Mouse (Mus musculus) forebrain, embryonic 12.5 days (tissue): Measurements from ENCODE around the gene Sesn1. TPM values are rescaled to one million over a fixed set of nuclear protein-coding genes. Genes with fewer than 3 reads are reported as not detected.
"Not testable (repeated sequence)": the region's sequence is repeated elsewhere in the genome, so short reads cannot be mapped to it uniquely, and the experiment has no call there.

ENCODE experiments used
- ATAC-seq: fragments of 200-750 bp; cut with Nextera tagmentation; 2 replicates; pipeline ENCODE4 v1.8.0; 2017; ENCODE audit warnings: moderate TSS enrichment; ENCODE audit not compliant: low FRiP score
- H3K27ac ChIP-seq: fragments of 300-500 bp; sonication (generic); 2 replicates; pipeline ENCODE4 v1.5.1; 2016; ENCODE audit warnings: mild to moderate bottlenecking
- H3K27me3 ChIP-seq: fragments of 300-500 bp; sonication (generic); 2 replicates; pipeline ENCODE4 v1.6.1; 2016; ENCODE audit warnings: mild to moderate bottlenecking
- H3K36me3 ChIP-seq: fragments of 300-500 bp; sonication (generic); replicated peaks from 2 replicates; pipeline ENCODE4 v1.6.1; 2016; ENCODE audit warnings: mild to moderate bottlenecking
- H3K4me1 ChIP-seq: fragments of 300-500 bp; sonication (generic); 2 replicates; pipeline ENCODE4 v1.6.1; 2016
- H3K4me2 ChIP-seq: fragments of 300-500 bp; sonication (generic); 2 replicates; pipeline ENCODE4 v1.6.1; 2016; ENCODE audit warnings: mild to moderate bottlenecking, moderate library complexity
- H3K4me3 ChIP-seq: fragments of 300-500 bp; sonication (generic); replicated peaks from 2 replicates; pipeline ENCODE4 v1.5.1; 2016; ENCODE audit warnings: mild to moderate bottlenecking
- H3K9ac ChIP-seq: fragments of 300-500 bp; sonication (generic); 2 replicates; pipeline ENCODE4 v1.6.1; 2016; ENCODE audit warnings: mild to moderate bottlenecking
- H3K9me3 ChIP-seq: fragments of 300-500 bp; sonication (generic); 2 replicates; pipeline ENCODE4 v1.6.1; 2016
- WGBS: fragments of 180-500 bp; shearing (Covaris S2); methylation state at CpG from one replicate; pipeline ENCODE4 v1.1.7; 2016; 5-methylcytosine and 5-hydroxymethylcytosine counted together
- polyA plus RNA-seq: library from polyadenylated mRNA; unstranded; fragments of >200 nt; fragmentation: Nextera tagmentation; extraction: Ambion mirVana; gene quantifications from 2 replicates; pipeline ENCODE4 v1.2.1, GENCODE M21; 2016

Sesn1 gene
- polyA plus RNA-seq, 1 experiment from 2014 or later, result 34.0 TPM

GRCm38 (mm10) chr10:41810564-41811455 lies 1.1 kb downstream of the Sesn1 start:
- peak overlapping the region; percentile 74 for H3K9ac ChIP-seq
- under 1% methylated on average over 36 of the region's 36 CpGs for WGBS
- no peak for ATAC-seq
- no peaks in the 10 kb centered on the region for H3K36me3 ChIP-seq
- peak overlapping the region; percentile 95 for H3K27ac ChIP-seq
- peak overlapping the region; percentile 64 for H3K4me2 ChIP-seq
- no peaks in the 10 kb centered on the region for H3K27me3 ChIP-seq
- peak overlapping the region; percentile 75 for H3K4me3 ChIP-seq
- H3K4me1 ChIP-seq, result peaks cover 37% of the 10 kb centered on the region
- H3K9me3 ChIP-seq, result no peaks in the 10 kb centered on the region

DNA sequence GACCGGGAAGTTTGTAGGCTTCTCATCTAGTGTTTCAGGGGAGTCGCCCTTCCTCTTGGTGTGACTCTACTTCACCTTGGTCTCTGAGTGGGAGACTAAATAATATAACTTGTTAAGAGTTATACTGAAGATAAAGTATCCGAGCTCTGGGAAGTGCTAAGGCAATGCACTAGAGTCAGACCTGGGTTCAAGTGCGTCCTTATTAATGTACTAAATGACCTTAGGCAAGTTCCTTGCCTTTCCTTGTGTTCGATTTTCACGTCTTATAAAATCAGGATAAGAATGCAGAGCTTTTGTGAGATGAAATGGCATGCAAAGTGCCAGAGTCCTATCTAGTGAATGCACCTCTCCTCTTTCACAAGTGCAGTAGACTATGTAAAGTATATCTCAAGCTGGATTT lies 2.8 kb downstream of the Sesn1 start:
- Histone ChIP-seq H3K27me3 (no peaks in the 10 kb centered on the region), H3K4me1 (peaks cover 37% of the 10 kb centered on the region), H3K36me3 (no peaks in the 10 kb centered on the region), H3K9ac (0 out of 2 replicates have a peak overlapping the region, but pooled peaks have one; percentile 33), H3K9me3 (no peaks in the 10 kb centered on the region), H3K27ac (no peak overlapping the region), H3K4me3 (peak overlapping the region; percentile 21), H3K4me2 (peak overlapping the region; percentile 64)
- no peak for ATAC-seq
- 80% methylated on average over 6 of the region's 6 CpGs for WGBS

DNA sequence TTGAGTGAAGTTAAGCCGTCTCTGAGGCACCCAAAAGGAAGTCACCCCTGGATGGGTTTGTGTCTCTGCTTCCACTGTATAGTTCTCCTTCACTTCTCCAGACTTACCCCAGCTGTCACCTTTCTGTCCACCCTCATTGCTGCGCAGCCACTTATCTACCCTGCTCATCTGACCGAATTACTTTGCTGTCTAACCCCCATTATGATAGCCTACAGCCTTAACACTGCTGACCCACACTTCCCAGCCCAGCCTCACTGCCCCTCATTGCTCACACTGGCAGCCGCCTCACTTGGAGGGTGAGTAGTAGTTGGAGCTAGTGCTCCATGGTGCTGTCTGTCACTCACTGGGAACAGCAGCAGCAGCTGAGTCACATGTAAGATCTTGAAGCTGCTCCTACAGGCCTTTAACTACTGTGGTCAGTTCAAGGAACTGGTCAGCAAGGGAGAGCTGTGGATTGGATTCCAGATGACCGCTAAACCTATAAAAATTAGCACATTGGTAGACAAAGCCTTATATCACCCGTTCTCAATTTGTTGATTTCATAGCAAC lies 4.6 kb downstream of the Sesn1 start:
- H3K9ac ChIP-seq, result no peak overlapping the region

GRCm38 (mm10) chr10:41816516-41816915 lies 6.8 kb downstream of the Sesn1 start:
- no peak overlapping the region for H3K4me3 ChIP-seq
- H3K4me1 ChIP-seq, result peaks cover 30% of the 10 kb centered on the region
- H3K27me3 ChIP-seq, result no peaks in the 10 kb centered on the region
- no peaks in the 10 kb centered on the region for H3K36me3 ChIP-seq
- WGBS, result 85% methylated on average over 5 of the region's 5 CpGs
- no peak overlapping the region for H3K9ac ChIP-seq
- no peaks in the 10 kb centered on the region for H3K9me3 ChIP-seq
- no peak for ATAC-seq
- H3K27ac ChIP-seq, result no peak overlapping the region
- H3K4me2 ChIP-seq, result no peak overlapping the region

More for the DNA sequence above, 4.6 kb downstream of the Sesn1 start:
- no peak for ATAC-seq
- Histone ChIP-seq H3K36me3 (no peaks in the 10 kb centered on the region), H3K27ac (no peak overlapping the region), H3K4me2 (no peak overlapping the region), H3K4me3 (no peak overlapping the region), H3K27me3 (no peaks in the 10 kb centered on the region), H3K4me1 (peaks cover 34% of the 10 kb centered on the region), H3K9me3 (no peaks in the 10 kb centered on the region)
- 90% methylated on average over 6 of the region's 6 CpGs for WGBS

DNA sequence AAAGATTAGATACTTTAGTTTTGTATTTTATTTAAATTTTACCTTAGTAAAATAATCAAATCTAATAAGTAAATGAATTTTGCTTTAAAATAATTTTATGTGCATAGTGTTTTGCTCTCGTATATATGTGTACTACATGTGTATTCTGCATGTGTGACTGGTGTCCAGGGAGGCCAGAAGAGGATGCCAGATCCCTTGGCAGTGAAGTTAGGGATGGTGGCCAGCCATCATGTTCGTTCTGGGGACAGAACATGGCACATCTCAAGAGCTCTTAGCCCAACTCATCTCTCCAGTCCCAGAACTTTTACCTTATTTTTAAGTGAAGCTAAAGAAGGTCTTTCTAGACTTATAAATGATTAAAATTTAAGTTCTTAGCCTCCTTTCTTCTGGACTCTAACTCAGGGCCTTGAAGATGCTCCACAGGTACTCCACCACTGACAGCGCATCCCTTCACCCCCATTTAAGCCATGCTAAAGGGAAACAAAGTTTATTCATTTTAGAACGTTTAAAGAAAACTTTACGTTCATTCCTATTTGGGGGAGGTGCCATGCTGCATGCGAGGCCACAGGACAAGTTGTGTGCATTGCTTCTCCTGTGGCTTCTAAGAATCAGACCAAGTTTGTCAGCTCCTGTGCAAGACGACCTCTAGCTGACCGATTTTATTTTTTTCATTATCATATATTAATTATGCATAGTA lies 8.4 kb downstream of the Sesn1 start:
- H3K27ac ChIP-seq, result no peak overlapping the region
- H3K4me1 ChIP-seq, result peaks cover 13% of the 10 kb centered on the region
- no peak overlapping the region for H3K4me3 ChIP-seq
- H3K9ac ChIP-seq, result no peak overlapping the region
- 92% methylated on average over 8 of the region's 8 CpGs for WGBS
- no peaks in the 10 kb centered on the region for H3K9me3 ChIP-seq
- H3K27me3 ChIP-seq, result no peaks in the 10 kb centered on the region
- no peaks in the 10 kb centered on the region for H3K36me3 ChIP-seq
- ATAC-seq, result no peak
- H3K4me2 ChIP-seq, result no peak overlapping the region

DNA sequence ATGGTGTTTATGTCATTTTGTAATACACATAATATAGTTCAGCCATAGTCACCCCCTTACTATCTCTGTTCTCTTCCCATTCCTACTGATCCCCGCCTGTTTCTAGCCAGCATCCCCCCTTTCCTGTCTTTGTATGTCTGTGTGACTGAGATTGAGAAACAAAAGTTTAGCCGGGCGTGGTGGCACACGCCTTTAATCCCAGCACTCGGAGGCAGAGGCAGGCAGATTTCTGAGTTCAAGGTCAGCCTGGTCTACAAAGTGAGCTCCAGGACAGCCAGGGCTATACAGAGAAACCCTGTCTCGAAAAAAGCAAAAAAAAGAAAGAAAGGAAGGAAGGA lies 9.0 kb downstream of the Sesn1 start:
- 90% methylated on average over 6 of the region's 6 CpGs for WGBS
- H3K27me3 ChIP-seq, H3K4me3 ChIP-seq, H3K36me3 ChIP-seq, H3K4me2 ChIP-seq, H3K27ac ChIP-seq, H3K9ac ChIP-seq, ATAC-seq, H3K4me1 ChIP-seq, H3K9me3 ChIP-seq: not testable (repeated sequence)

GRCm38 (mm10) chr10:41819307-41819706 lies 9.6 kb downstream of the Sesn1 start:
- Histone ChIP-seq H3K27ac (no peak overlapping the region), H3K4me3 (no peak overlapping the region), H3K9ac (no peak overlapping the region), H3K36me3 (no peaks in the 10 kb centered on the region), H3K9me3 (no peaks in the 10 kb centered on the region), H3K4me2 (no peak overlapping the region), H3K27me3 (no peaks in the 10 kb centered on the region), H3K4me1 (peaks cover 3% of the 10 kb centered on the region; the same call in 1 of the 2 replicates)
- WGBS, result 87% methylated on average over 3 of the region's 3 CpGs
- no peak for ATAC-seq

- Histone ChIP-seq H3K4me3 (no peak overlapping the region), H3K4me2 (no peak overlapping the region), H3K27me3 (no peaks in the 10 kb centered on the region), H3K36me3 (no peaks in the 10 kb centered on the region), H3K9ac (no peak overlapping the region), H3K27ac (no peak overlapping the region), H3K9me3 (no peaks in the 10 kb centered on the region), H3K4me1 (no peaks in the 10 kb centered on the region)
- no peak for ATAC-seq
- WGBS, result 92% methylated on average over 5 of the region's 5 CpGs
These were observed 10.7 kb downstream of the Sesn1 start for GRCm38 (mm10) chr10:41820401-41820800.

- 93% methylated on average over 6 of the region's 6 CpGs for WGBS
- H3K27me3 ChIP-seq, result no peaks in the 10 kb centered on the region
- H3K4me3 ChIP-seq, result no peak overlapping the region
- no peaks in the 10 kb centered on the region for H3K36me3 ChIP-seq
- no peak overlapping the region for H3K27ac ChIP-seq
- no peak overlapping the region for H3K4me2 ChIP-seq
- no peak for ATAC-seq
- H3K9me3 ChIP-seq, result no peaks in the 10 kb centered on the region
- H3K9ac ChIP-seq, result no peak overlapping the region
- H3K4me1 ChIP-seq, result no peaks in the 10 kb centered on the region
These were observed 11.4 kb downstream of the Sesn1 start for GRCm38 (mm10) chr10:41821171-41821570.

DNA sequence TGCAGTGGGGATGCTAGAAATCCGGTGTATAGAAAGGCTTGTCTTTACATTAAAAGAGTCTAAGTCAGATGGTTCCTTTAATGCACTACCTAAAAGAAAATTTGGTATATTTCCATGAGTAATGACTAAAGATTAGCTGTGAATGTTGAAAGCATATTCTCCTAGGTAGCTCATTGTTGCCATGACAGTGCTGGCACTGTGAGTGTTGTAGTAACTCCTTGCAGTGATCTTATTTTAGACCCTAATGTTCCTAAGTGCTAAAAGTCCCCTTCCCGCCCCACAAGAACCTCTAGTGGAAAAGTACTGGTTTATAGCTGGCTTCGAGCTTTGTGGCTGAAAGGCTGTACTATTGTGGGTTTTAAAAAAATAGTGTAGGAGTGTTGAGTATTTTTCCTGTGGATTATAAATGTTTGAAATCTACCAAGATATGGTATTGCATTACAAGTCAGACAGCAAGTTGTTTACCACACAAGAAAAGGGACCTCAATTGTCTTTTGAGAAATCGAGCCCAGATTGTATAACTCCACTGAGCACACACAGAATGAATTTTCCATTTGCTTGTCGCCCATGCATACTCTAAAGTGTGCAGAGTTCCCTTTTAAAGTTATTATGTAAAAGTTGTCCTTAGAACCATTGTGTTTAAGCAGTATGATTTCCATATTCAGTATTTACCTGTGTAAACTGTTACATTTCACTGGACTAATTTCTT lies 13.0 kb downstream of the Sesn1 start:
- no peak overlapping the region for H3K4me2 ChIP-seq
- H3K36me3 ChIP-seq, result no peaks in the 10 kb centered on the region
- ATAC-seq, result no peak
- no peaks in the 10 kb centered on the region for H3K9me3 ChIP-seq
- WGBS, result 86% methylated on average over 5 of the region's 5 CpGs
- no peaks in the 10 kb centered on the region for H3K27me3 ChIP-seq
- no peak overlapping the region for H3K9ac ChIP-seq
- H3K4me3 ChIP-seq, result no peak overlapping the region
- no peak overlapping the region for H3K27ac ChIP-seq
- no peaks in the 10 kb centered on the region for H3K4me1 ChIP-seq

- H3K9ac ChIP-seq, H3K36me3 ChIP-seq, H3K4me3 ChIP-seq, H3K4me2 ChIP-seq, ATAC-seq, H3K27ac ChIP-seq, H3K4me1 ChIP-seq, H3K27me3 ChIP-seq, H3K9me3 ChIP-seq: not testable (repeated sequence)
- 90% methylated on average over 4 of the region's 4 CpGs for WGBS
These were observed 13.5 kb downstream of the Sesn1 start for GRCm38 (mm10) chr10:41823282-41823675.

DNA sequence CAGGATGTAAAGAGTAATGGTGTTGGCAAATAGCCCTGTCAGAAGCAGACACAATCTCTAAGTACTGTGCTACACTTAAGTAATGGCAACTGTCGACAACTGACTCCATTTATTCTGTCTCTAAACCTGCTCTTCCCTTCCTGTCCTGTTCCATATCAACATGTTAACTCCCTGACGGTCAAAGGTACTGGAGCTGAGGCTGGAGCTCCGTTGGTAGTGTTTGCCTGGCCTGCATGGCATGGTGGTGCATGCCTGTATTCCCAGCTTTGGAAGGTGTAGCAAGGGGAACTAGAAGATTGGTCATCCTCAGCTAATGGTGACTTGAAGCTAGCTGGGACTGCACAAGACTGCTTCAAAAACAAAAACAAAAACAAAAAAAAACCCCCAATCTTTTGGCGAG lies 14.2 kb downstream of the Sesn1 start:
- H3K9ac ChIP-seq, result no peak overlapping the region
- 84% methylated on average over 4 of the region's 4 CpGs for WGBS
- ATAC-seq, result no peak
- no peaks in the 10 kb centered on the region for H3K9me3 ChIP-seq
- H3K27ac ChIP-seq, result no peak overlapping the region
- no peaks in the 10 kb centered on the region for H3K27me3 ChIP-seq
- H3K4me3 ChIP-seq, result no peak overlapping the region
- H3K4me2 ChIP-seq, result no peak overlapping the region
- no peaks in the 10 kb centered on the region for H3K36me3 ChIP-seq
- no peaks in the 10 kb centered on the region for H3K4me1 ChIP-seq
